Mouse (Mus musculus) liver, embryonic 11.5 days (tissue): ENCODE measurements around the gene Mesp1. TPM values are rescaled to one million over a fixed set of nuclear protein-coding genes. Genes with fewer than 3 reads are reported as not detected.

ENCODE experiments used
- ATAC-seq: fragments of 200-750 bp; cut with Nextera tagmentation; replicated peaks from 2 replicates; pipeline ENCODE4 v1.8.0; 2017; ENCODE audit warnings: moderate number of reproducible peaks, mild to moderate bottlenecking, moderate TSS enrichment, moderate library complexity; ENCODE audit not compliant: low FRiP score
- DNase-seq: peaks from one replicate; pipeline ENCODE4 v3.0.0-alpha.2; 2017; ENCODE audit warnings: low spot score
- H3K27ac ChIP-seq: fragments of 300-500 bp; sonication (generic); 2 replicates; pipeline ENCODE4 v1.5.1; 2014; ENCODE audit warnings: mild to moderate bottlenecking, low read depth, low read length, control low read depth
- H3K27me3 ChIP-seq: fragments of 300-500 bp; sonication (generic); replicated peaks from 2 replicates; pipeline ENCODE4 v1.6.1; 2014; ENCODE audit warnings: low read length, mixed read lengths; ENCODE audit not compliant: control insufficient read depth, insufficient read depth
- H3K36me3 ChIP-seq: fragments of 300-500 bp; sonication (generic); 2 replicates; pipeline ENCODE4 v1.6.1; 2014; ENCODE audit warnings: mild to moderate bottlenecking, low read length, moderate library complexity, mixed read lengths; ENCODE audit not compliant: control insufficient read depth, insufficient read depth
- H3K4me1 ChIP-seq: fragments of 300-500 bp; sonication (generic); replicated peaks from 2 replicates; pipeline ENCODE4 v1.6.1; 2014; ENCODE audit warnings: low read length, mixed read lengths; ENCODE audit not compliant: control insufficient read depth, insufficient read depth
- H3K4me2 ChIP-seq: fragments of 300-500 bp; sonication (generic); 2 replicates; pipeline ENCODE4 v1.6.1; 2014; ENCODE audit warnings: mild to moderate bottlenecking, control low read depth, moderate library complexity
- H3K4me3 ChIP-seq: fragments of 300-500 bp; sonication (generic); 2 replicates; pipeline ENCODE4 v1.5.1; 2014; ENCODE audit warnings: low read depth, low read length, control low read depth
- H3K9ac ChIP-seq: fragments of 300-500 bp; sonication (generic); 2 replicates; pipeline ENCODE4 v1.6.1; 2014; ENCODE audit warnings: low read depth, low read length, control low read depth
- H3K9me3 ChIP-seq: fragments of 300-500 bp; sonication (generic); 2 replicates; pipeline ENCODE4 v1.6.1; 2016; ENCODE audit warnings: low read length, inconsistent platforms, mixed read lengths; ENCODE audit not compliant: control insufficient read depth
- WGBS: fragments of 180-500 bp; shearing (Covaris S2); extraction: QIAGEN DNeasy Blood & Tissue Kit; methylation state at CpG from one replicate; pipeline ENCODE4 v1.1.7; 2014; 5-methylcytosine and 5-hydroxymethylcytosine counted together
- polyA plus RNA-seq: library from polyadenylated mRNA; unstranded; fragments of >200 nt; fragmentation: Nextera tagmentation; extraction: Ambion mirVana; gene quantifications from 2 replicates; pipeline ENCODE4 v1.2.1, GENCODE M21; 2014

Gene Mesp1
- not detected in 2 replicates for polyA plus RNA-seq

- no peak for ATAC-seq
- DNase-seq = no peak
- Histone ChIP-seq H3K27me3 (peaks cover 56% of the 10 kb centered on the region), H3K4me2 (peak within 1 kb of the TSS; percentile 76), H3K4me3 (peak within 1 kb of the TSS; percentile 49), H3K4me1 (peaks cover 8% of the 10 kb centered on the region), H3K9me3 (no peaks in the 10 kb centered on the region), H3K9ac (peak within 1 kb of the TSS; percentile 1; the same call in 1 of the 2 replicates), H3K27ac (no peak within 1 kb of the TSS), H3K36me3 (no peaks in the 10 kb centered on the region)
- 63% methylated on average over 6 of the region's 6 CpGs for WGBS
Measured at GRCm38 (mm10) chr7:79793688-79794087, at the start of gene Mesp1. Gene Mesp1 (minus strand): TSS chr7:79793788.

- Histone ChIP-seq H3K4me3 (peak overlapping the region; percentile 14), H3K27ac (peak overlapping the region; percentile 62; the same call in 1 of the 2 replicates), H3K27me3 (peaks cover 4% of the 10 kb centered on the region), H3K9ac (no peak overlapping the region), H3K9me3 (no peaks in the 10 kb centered on the region), H3K4me1 (peaks cover 4% of the 10 kb centered on the region), H3K36me3 (no peaks in the 10 kb centered on the region), H3K4me2 (peak overlapping the region; percentile 46)
- DNase-seq (no peak), ATAC-seq (peak; percentile 75)
- WGBS = 59% methylated on average over 7 of the region's 7 CpGs
Measured at GRCm38 (mm10) chr7:79842163-79842562, 48.6 kb upstream of the Mesp1 start.

DNA sequence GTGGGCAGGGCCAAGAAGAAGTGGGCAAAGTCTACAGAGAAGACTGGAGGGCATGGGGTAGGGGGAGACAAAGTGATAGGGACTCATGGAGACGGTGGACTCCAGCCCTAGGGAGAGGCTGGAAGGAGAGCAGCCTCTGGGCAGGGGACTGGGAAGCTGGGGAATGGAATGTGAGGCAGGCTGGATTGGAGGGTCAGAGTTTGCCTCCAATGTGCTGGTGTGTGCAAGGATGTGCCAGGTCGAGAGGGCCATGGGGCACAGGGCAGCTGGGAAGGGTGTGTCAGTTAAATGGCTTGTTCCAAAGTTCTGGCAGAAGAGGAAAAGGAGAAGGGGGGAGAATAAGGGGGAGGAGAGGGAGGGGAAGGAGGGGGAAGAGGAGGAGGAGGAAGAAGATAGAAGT is 43.7 kb upstream of the Mesp1 start:
- Histone ChIP-seq H3K4me3 (no peak overlapping the region), H3K36me3 (no peaks in the 10 kb centered on the region; the same call in 1 of the 2 replicates), H3K9me3 (no peaks in the 10 kb centered on the region), H3K4me1 (no peaks in the 10 kb centered on the region), H3K9ac (no peak overlapping the region), H3K27me3 (no peaks in the 10 kb centered on the region), H3K27ac (no peak overlapping the region), H3K4me2 (no peak overlapping the region)
- WGBS = 64% methylated on average over 2 of the region's 2 CpGs
- ATAC-seq (no peak), DNase-seq (no peak)

GRCm38 (mm10) chr7:79835196-79835595 is 41.6 kb upstream of the Mesp1 start:
- H3K9me3 ChIP-seq = no peaks in the 10 kb centered on the region
- ATAC-seq (no peak), DNase-seq (no peak)
- H3K4me3 ChIP-seq = no peak overlapping the region
- H3K4me2 ChIP-seq = no peak overlapping the region
- H3K27me3 ChIP-seq = no peaks in the 10 kb centered on the region
- no peaks in the 10 kb centered on the region; the same call in 1 of the 2 replicates for H3K36me3 ChIP-seq
- H3K27ac ChIP-seq = no peak overlapping the region
- no peak overlapping the region for H3K9ac ChIP-seq
- no peaks in the 10 kb centered on the region for H3K4me1 ChIP-seq
- WGBS = 93% methylated on average over 6 of the region's 6 CpGs

DNA sequence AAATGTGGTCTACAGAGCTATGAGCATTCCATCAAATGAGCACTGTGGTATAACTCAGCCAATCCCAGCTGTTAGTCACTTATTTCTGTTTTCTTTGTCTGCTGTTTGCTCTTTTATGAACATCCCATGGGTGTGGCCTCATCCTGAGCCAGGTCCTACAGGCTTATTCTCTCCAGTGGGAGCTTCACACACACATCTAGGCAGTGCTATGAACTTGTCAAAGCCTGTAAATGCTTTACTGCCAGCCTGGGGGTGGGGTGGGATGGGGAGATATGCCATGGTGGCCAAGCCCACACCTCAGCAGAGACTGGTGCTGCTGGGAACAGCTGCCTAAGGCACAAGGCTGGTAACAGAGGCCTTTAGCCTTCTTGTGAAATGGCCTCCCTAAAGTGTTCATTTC is 39.4 kb upstream of the Mesp1 start:
- Histone ChIP-seq H3K9me3 (no peaks in the 10 kb centered on the region), H3K36me3 (no peaks in the 10 kb centered on the region; the same call in 1 of the 2 replicates), H3K4me2 (no peak overlapping the region), H3K27ac (no peak overlapping the region), H3K4me3 (no peak overlapping the region), H3K4me1 (no peaks in the 10 kb centered on the region), H3K27me3 (no peaks in the 10 kb centered on the region), H3K9ac (no peak overlapping the region)
- ATAC-seq (no peak), DNase-seq (no peak)

- no peaks in the 10 kb centered on the region for H3K27me3 ChIP-seq
- 70% methylated on average over 6 of the region's 6 CpGs for WGBS
- H3K9me3 ChIP-seq = no peaks in the 10 kb centered on the region
- ATAC-seq = no peak
- no peak overlapping the region for H3K27ac ChIP-seq
- H3K4me2 ChIP-seq = no peak overlapping the region
- H3K9ac ChIP-seq = no peak overlapping the region
- no peaks in the 10 kb centered on the region; the same call in 1 of the 2 replicates for H3K36me3 ChIP-seq
- DNase-seq = no peak
- no peak overlapping the region for H3K4me3 ChIP-seq
- H3K4me1 ChIP-seq = no peaks in the 10 kb centered on the region
Measured at GRCm38 (mm10) chr7:79831585-79831984, 38.0 kb upstream of the Mesp1 start.

- no peaks in the 10 kb centered on the region; the same call in 1 of the 2 replicates for H3K36me3 ChIP-seq
- no peaks in the 10 kb centered on the region for H3K4me1 ChIP-seq
- ATAC-seq = no peak
- no peak overlapping the region for H3K4me2 ChIP-seq
- WGBS = 67% methylated on average over 6 of the region's 6 CpGs
- no peak overlapping the region for H3K9ac ChIP-seq
- H3K9me3 ChIP-seq = no peaks in the 10 kb centered on the region
- H3K27ac ChIP-seq = no peak overlapping the region
- no peak for DNase-seq
- H3K27me3 ChIP-seq = no peaks in the 10 kb centered on the region
- no peak overlapping the region for H3K4me3 ChIP-seq
Measured at GRCm38 (mm10) chr7:79831145-79831544, 37.6 kb upstream of the Mesp1 start.

- DNase-seq = no peak
- WGBS = 62% methylated on average over 3 of the region's 3 CpGs
Measured at GRCm38 (mm10) chr7:79828341-79828740, 34.8 kb upstream of the Mesp1 start.

GRCm38 (mm10) chr7:79822092-79822695 is 28.6 kb upstream of the Mesp1 start:
- no peak overlapping the region for H3K27ac ChIP-seq
- WGBS = 80% methylated on average over 12 of the region's 12 CpGs
- no peak for DNase-seq
- no peak overlapping the region for H3K9ac ChIP-seq
- 0 out of 2 replicates have a peak, but pooled peaks cover 3% of the 10 kb centered on the region for H3K27me3 ChIP-seq
- no peaks in the 10 kb centered on the region for H3K36me3 ChIP-seq
- ATAC-seq = no peak
- H3K4me3 ChIP-seq = no peak overlapping the region
- H3K4me1 ChIP-seq = peaks cover 13% of the 10 kb centered on the region
- no peak overlapping the region for H3K4me2 ChIP-seq
- H3K9me3 ChIP-seq = no peaks in the 10 kb centered on the region

More at GRCm38 (mm10) chr7:79828341-79828740, 34.8 kb upstream of the Mesp1 start:
- Histone ChIP-seq H3K9ac (no peak overlapping the region), H3K36me3 (no peaks in the 10 kb centered on the region), H3K4me1 (no peaks in the 10 kb centered on the region), H3K9me3 (no peaks in the 10 kb centered on the region), H3K27ac (no peak overlapping the region), H3K4me2 (no peak overlapping the region), H3K4me3 (no peak overlapping the region), H3K27me3 (no peaks in the 10 kb centered on the region)
- ATAC-seq = no peak
